Mouse (Mus musculus): ENCODE measurements around the gene Prkcz. TPM values are rescaled to one million over a fixed set of nuclear protein-coding genes. Genes with fewer than 3 reads are reported as not detected.

The Prkcz gene
- polyA plus RNA-seq, 1 experiment from 2014 or later: 45.4 TPM

GRCm38 (mm10) chr4:155367739-155368138 is 6.6 kb upstream of the Prkcz start:
- Histone ChIP-seq H3K4me3 (ENCODE audit: low read depth, low read length) (no peak overlapping the region), H3K36me3 (ENCODE audit: control insufficient read depth, insufficient read depth, low read length) (no peaks in the 10 kb centered on the region), H3K9me3 (replicated peaks; ENCODE audit: control insufficient read depth, low read length) (no peaks in the 10 kb centered on the region), H3K27ac (ENCODE audit: low read depth, low read length) (no peak overlapping the region), H3K9ac (ENCODE audit: low read length) (no peak overlapping the region), H3K27me3 (replicated peaks; ENCODE audit: control insufficient read depth, insufficient read depth, low read length) (peaks cover 8% of the 10 kb centered on the region), H3K4me1 (ENCODE audit: control insufficient read depth, insufficient read depth, low read length) (no peaks in the 10 kb centered on the region), H3K4me2 (ENCODE audit: low read length) (no peak overlapping the region)
- WGBS: 90% methylated on average over 9 of the region's 9 CpGs
- DNase-seq (ENCODE audit: low spot score) (no peak), ATAC-seq (no peak)

DNA sequence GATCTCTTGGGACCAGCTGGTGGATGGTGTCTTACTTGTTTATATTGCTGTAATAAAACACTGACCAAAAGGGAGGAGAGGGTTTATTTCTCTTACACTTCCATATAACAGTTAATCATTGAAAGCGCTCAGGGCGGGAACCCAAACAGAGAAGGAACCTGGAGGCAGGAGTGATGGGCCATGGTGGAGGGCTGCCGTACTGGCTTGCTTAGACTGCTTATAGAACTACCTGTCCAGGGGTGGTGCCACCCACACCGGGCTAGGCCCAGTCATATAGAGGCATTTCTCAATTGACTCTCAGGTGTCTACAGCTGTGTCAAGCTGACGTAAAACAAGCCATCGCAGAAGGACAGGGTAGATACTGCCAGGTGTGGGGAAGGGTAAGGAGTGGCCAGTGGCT is 5.6 kb upstream of the Prkcz start:
- Histone ChIP-seq H3K4me1 (ENCODE audit: control insufficient read depth, insufficient read depth, low read length) (no peaks in the 10 kb centered on the region), H3K27ac (ENCODE audit: low read depth, low read length) (no peak overlapping the region), H3K36me3 (ENCODE audit: control insufficient read depth, insufficient read depth, low read length) (no peaks in the 10 kb centered on the region), H3K27me3 (replicated peaks; ENCODE audit: control insufficient read depth, insufficient read depth, low read length) (peaks cover 18% of the 10 kb centered on the region), H3K9me3 (replicated peaks; ENCODE audit: control insufficient read depth, low read length) (no peaks in the 10 kb centered on the region), H3K4me2 (ENCODE audit: low read length) (no peak overlapping the region), H3K4me3 (ENCODE audit: low read depth, low read length) (no peak overlapping the region), H3K9ac (ENCODE audit: low read length) (no peak overlapping the region)
- DNase-seq (ENCODE audit: low spot score) (no peak), ATAC-seq (no peak)
- WGBS: 87% methylated on average over 6 of the region's 6 CpGs

DNA sequence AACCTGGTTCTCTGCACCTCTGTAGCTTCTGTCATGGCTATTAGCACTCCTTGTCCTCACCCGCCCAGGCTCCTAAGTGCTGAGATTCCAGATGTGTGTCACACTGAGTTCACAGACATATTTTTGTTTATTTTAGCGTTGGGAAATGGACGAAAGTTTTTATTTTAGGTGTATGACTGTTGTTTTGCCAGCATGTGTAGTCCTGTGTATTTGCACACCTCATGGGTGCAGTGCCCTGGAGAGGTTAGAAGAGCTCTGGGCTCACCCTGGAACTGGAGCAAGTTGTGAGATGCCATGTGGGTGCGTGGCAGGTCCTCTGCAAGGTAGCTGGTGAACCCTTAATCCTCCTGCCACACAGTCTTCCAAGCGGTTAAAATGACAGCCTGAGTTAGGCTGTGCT is 1.3 kb upstream of the Prkcz start:
- no peak for ATAC-seq
- Histone ChIP-seq H3K4me2 (ENCODE audit: low read length) (no peak overlapping the region), H3K4me1 (ENCODE audit: control insufficient read depth, insufficient read depth, low read length) (no peaks in the 10 kb centered on the region), H3K27ac (ENCODE audit: low read depth, low read length) (no peak overlapping the region), H3K4me3 (ENCODE audit: low read depth, low read length) (no peak overlapping the region), H3K9ac (ENCODE audit: low read length) (no peak overlapping the region), H3K9me3 (replicated peaks; ENCODE audit: control insufficient read depth, low read length) (no peaks in the 10 kb centered on the region), H3K27me3 (replicated peaks; ENCODE audit: control insufficient read depth, insufficient read depth, low read length) (peaks cover 53% of the 10 kb centered on the region), H3K36me3 (ENCODE audit: control insufficient read depth, insufficient read depth, low read length) (no peaks in the 10 kb centered on the region)
- WGBS: 48% methylated on average over 5 of the region's 5 CpGs
- no peak for DNase-seq (ENCODE audit: low spot score)

- H3K4me2 ChIP-seq (ENCODE audit: low read length): peak overlapping the region; percentile 51
- peak overlapping the region; percentile 31 for H3K4me3 ChIP-seq (ENCODE audit: low read depth, low read length)
- DNase-seq (ENCODE audit: low spot score) (no peak), ATAC-seq (no peak)
- no peaks in the 10 kb centered on the region for H3K9me3 ChIP-seq (replicated peaks; ENCODE audit: control insufficient read depth, low read length)
- under 1% methylated on average over 41 of the region's 42 CpGs for WGBS
- no peak overlapping the region for H3K27ac ChIP-seq (ENCODE audit: low read depth, low read length)
- H3K27me3 ChIP-seq (replicated peaks; ENCODE audit: control insufficient read depth, insufficient read depth, low read length): peaks cover 53% of the 10 kb centered on the region
- H3K9ac ChIP-seq (ENCODE audit: low read length): no peak overlapping the region
- H3K36me3 ChIP-seq (ENCODE audit: control insufficient read depth, insufficient read depth, low read length): no peaks in the 10 kb centered on the region
- H3K4me1 ChIP-seq (ENCODE audit: control insufficient read depth, insufficient read depth, low read length): no peaks in the 10 kb centered on the region
Measured at GRCm38 (mm10) chr4:155360856-155361255, 305 bp downstream of the Prkcz start.

- Histone ChIP-seq H3K4me2 (ENCODE audit: low read length) (no peak overlapping the region), H3K9me3 (replicated peaks; ENCODE audit: control insufficient read depth, low read length) (no peaks in the 10 kb centered on the region), H3K9ac (ENCODE audit: low read length) (no peak overlapping the region), H3K4me1 (ENCODE audit: control insufficient read depth, insufficient read depth, low read length) (no peaks in the 10 kb centered on the region), H3K4me3 (ENCODE audit: low read depth, low read length) (no peak overlapping the region), H3K27me3 (replicated peaks; ENCODE audit: control insufficient read depth, insufficient read depth, low read length) (peaks cover 53% of the 10 kb centered on the region), H3K36me3 (ENCODE audit: control insufficient read depth, insufficient read depth, low read length) (no peaks in the 10 kb centered on the region), H3K27ac (ENCODE audit: low read depth, low read length) (no peak overlapping the region)
- WGBS: 44% methylated on average over 12 of the region's 12 CpGs
- no peak for DNase-seq (ENCODE audit: low spot score)
- ATAC-seq: no peak
Measured at GRCm38 (mm10) chr4:155359560-155360464, 1.3 kb downstream of the Prkcz start.

DNA sequence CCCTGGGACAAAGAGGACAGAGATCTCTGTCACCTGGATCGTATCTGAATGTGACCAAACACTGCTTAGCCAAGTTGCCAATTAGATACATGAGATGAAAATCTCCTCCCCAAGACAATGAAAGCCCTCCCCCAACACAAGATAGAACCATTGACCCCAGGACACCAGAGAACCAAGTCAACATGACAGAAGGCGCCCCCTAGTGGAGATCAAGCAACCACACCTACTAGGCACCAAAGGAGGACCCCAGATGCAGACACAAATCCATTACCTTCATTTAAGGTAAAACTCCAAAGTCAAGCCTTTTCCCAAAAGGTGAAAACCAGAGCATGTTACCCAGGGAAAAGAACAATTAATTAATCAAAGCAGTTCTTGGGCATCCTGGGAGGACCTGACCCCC is 3.6 kb downstream of the Prkcz start:
- H3K4me2 ChIP-seq (ENCODE audit: low read length): no peak overlapping the region
- H3K36me3 ChIP-seq (ENCODE audit: control insufficient read depth, insufficient read depth, low read length): no peaks in the 10 kb centered on the region
- H3K9ac ChIP-seq (ENCODE audit: low read length): no peak overlapping the region
- no peaks in the 10 kb centered on the region for H3K9me3 ChIP-seq (replicated peaks; ENCODE audit: control insufficient read depth, low read length)
- no peak overlapping the region for H3K27ac ChIP-seq (ENCODE audit: low read depth, low read length)
- no peak overlapping the region for H3K4me3 ChIP-seq (ENCODE audit: low read depth, low read length)
- 52% methylated on average over 2 of the region's 2 CpGs for WGBS
- ATAC-seq (no peak), DNase-seq (ENCODE audit: low spot score) (no peak)
- H3K4me1 ChIP-seq (ENCODE audit: control insufficient read depth, insufficient read depth, low read length): no peaks in the 10 kb centered on the region
- peaks cover 44% of the 10 kb centered on the region for H3K27me3 ChIP-seq (replicated peaks; ENCODE audit: control insufficient read depth, insufficient read depth, low read length)

DNA sequence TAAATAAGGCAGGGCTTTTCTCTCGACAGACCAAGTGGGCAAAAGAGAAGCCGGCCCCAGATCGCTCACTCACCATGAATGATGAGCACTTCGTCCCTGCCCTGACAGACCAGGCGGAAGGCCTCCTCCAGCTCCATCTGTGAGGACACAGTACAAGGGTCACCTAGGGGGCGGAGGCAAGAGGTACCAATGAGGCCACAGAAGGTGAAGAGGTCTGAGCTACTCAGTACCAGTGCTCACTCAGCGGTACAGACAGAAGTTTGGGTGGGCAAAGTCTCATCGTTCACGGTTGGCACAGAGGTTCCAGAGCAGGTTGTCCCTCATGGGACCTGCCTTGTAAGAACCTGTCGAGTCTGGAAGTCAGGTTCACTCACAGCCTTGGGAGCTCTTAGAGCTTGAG is 4.8 kb downstream of the Prkcz start:
- Histone ChIP-seq H3K4me1 (ENCODE audit: control insufficient read depth, insufficient read depth, low read length) (no peaks in the 10 kb centered on the region), H3K9ac (ENCODE audit: low read length) (no peak overlapping the region), H3K27me3 (replicated peaks; ENCODE audit: control insufficient read depth, insufficient read depth, low read length) (peaks cover 31% of the 10 kb centered on the region), H3K9me3 (replicated peaks; ENCODE audit: control insufficient read depth, low read length) (no peaks in the 10 kb centered on the region), H3K27ac (ENCODE audit: low read depth, low read length) (no peak overlapping the region), H3K4me3 (ENCODE audit: low read depth, low read length) (no peak overlapping the region), H3K4me2 (ENCODE audit: low read length) (no peak overlapping the region), H3K36me3 (ENCODE audit: control insufficient read depth, insufficient read depth, low read length) (no peaks in the 10 kb centered on the region)
- ATAC-seq: no peak
- WGBS: 93% methylated on average over 10 of the region's 10 CpGs
- DNase-seq (ENCODE audit: low spot score): no peak

GRCm38 (mm10) chr4:155354546-155354945 is 6.6 kb downstream of the Prkcz start:
- no peak for ATAC-seq
- H3K9me3 ChIP-seq (replicated peaks; ENCODE audit: control insufficient read depth, low read length): no peaks in the 10 kb centered on the region
- DNase-seq (ENCODE audit: low spot score): no peak
- H3K4me2 ChIP-seq (ENCODE audit: low read length): no peak overlapping the region
- no peak overlapping the region for H3K4me3 ChIP-seq (ENCODE audit: low read depth, low read length)
- no peak overlapping the region for H3K9ac ChIP-seq (ENCODE audit: low read length)
- no peaks in the 10 kb centered on the region for H3K4me1 ChIP-seq (ENCODE audit: control insufficient read depth, insufficient read depth, low read length)
- 86% methylated on average over 7 of the region's 7 CpGs for WGBS
- peaks cover 13% of the 10 kb centered on the region for H3K27me3 ChIP-seq (replicated peaks; ENCODE audit: control insufficient read depth, insufficient read depth, low read length)
- H3K27ac ChIP-seq (ENCODE audit: low read depth, low read length): no peak overlapping the region
- no peaks in the 10 kb centered on the region for H3K36me3 ChIP-seq (ENCODE audit: control insufficient read depth, insufficient read depth, low read length)

DNA sequence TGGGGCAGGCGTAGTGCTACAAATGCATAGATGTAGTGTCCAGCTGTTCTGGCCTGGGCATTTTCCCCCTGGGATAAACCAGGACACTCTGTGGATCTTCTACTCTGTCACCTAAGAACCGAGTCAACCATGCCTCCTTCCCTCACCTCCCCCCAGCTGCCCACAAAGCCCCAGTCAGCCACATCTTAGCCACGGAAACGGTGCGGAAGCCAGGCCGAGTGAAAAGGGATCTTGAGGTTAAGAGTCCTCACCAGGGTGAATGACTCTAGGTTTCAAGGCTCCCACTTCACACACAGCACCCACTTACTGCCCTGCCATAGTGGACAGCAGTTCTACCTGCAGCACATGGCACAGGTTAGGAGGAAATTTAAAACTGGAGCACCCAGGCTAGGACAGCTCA is 7.1 kb downstream of the Prkcz start:
- Histone ChIP-seq H3K4me1 (ENCODE audit: control insufficient read depth, insufficient read depth, low read length) (no peaks in the 10 kb centered on the region), H3K36me3 (ENCODE audit: control insufficient read depth, insufficient read depth, low read length) (no peaks in the 10 kb centered on the region), H3K27me3 (replicated peaks; ENCODE audit: control insufficient read depth, insufficient read depth, low read length) (peaks cover 8% of the 10 kb centered on the region; the same call in 1 of the 2 replicates), H3K4me2 (ENCODE audit: low read length) (no peak overlapping the region), H3K27ac (ENCODE audit: low read depth, low read length) (no peak overlapping the region), H3K9ac (ENCODE audit: low read length) (no peak overlapping the region), H3K4me3 (ENCODE audit: low read depth, low read length) (no peak overlapping the region), H3K9me3 (replicated peaks; ENCODE audit: control insufficient read depth, low read length) (no peaks in the 10 kb centered on the region)
- 87% methylated on average over 6 of the region's 6 CpGs for WGBS
- no peak for ATAC-seq
- no peak for DNase-seq (ENCODE audit: low spot score)

Measured in forebrain, embryonic 14.5 days (tissue).